ENCODE assay signal across 8 mouse cellular contexts in the genomic region with DNA sequence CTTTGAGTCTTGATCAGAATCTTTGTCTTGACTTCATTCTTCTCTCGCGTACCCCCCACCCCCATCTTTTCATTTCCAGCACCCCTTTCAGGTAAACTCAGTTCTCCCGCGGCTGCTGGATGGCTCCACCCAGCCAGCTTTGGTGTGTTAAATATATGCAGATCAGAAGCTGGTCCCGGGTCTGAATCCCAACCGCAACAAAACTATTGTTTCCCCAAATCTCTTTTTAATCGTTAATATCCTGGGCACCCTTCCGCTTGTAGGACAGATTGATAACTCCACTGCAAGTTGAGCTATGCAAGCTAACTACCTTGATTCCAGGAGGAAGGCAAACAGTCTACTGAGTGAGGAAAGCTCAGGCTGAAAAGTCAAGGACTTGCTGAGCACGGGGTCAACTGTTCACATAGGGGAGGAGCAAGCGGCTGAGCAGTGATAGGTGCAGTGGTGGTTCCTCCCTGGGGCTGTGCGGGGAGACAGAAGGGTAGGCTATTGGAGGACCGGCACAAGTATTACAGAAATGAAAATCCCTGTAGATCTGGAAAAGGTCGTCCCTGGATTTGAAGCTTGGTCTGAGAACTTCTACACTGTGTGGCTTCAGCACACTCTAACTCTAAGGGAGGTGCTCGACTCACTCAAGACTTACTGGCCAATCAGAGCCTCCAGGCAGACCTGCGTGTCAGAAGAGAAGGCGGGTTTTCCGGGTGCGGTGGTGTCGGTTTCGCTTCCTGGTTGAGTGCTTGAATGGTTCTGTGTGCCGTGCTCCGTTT. TPM values are rescaled to one million over a fixed set of nuclear protein-coding genes. Genes with fewer than 3 reads are reported as not detected.
DNase-seq lines count a peak whose midpoint lies in the region; ATAC-seq and TF ChIP-seq lines count a peak whose summit lies in the region.

A gene (plus strand): TSS at position 700 of the 767 bp plus-strand sequence.

- peak within 1 kb of the TSS; percentile 91 for H3K4me3 ChIP-seq in bone marrow, adult 2 months (replicated peaks; ENCODE audit: control insufficient read depth, low read depth, low read length)
- H3K4me3 ChIP-seq in embryonic facial prominence, embryonic 15.5 days (replicated peaks) = peak within 1 kb of the TSS; percentile 51
- H3K4me3 ChIP-seq in limb, embryonic 14.5 days (replicated peaks; ENCODE audit: low read length) = peak within 1 kb of the TSS; percentile 49
- H3K4me3 ChIP-seq in midbrain, postnatal 0 days (ENCODE audit: low read depth, low read length) = peak within 1 kb of the TSS; percentile 55

- peak within 1 kb of the TSS; percentile 16 for H3K9ac ChIP-seq in embryonic facial prominence, embryonic 15.5 days
- peak within 1 kb of the TSS; percentile 47 for H3K9ac ChIP-seq in limb, embryonic 14.5 days (ENCODE audit: low read depth, low read length, severe bottlenecking)
- peak within 1 kb of the TSS; percentile 50 for H3K9ac ChIP-seq in midbrain, postnatal 0 days (replicated peaks; ENCODE audit: low read length, poor library complexity, severe bottlenecking)

- peak; percentile 97 for ATAC-seq in embryonic facial prominence, embryonic 15.5 days (ENCODE audit: insufficient number of reproducible peaks, low FRiP score, low TSS enrichment, low read depth)
- peak; percentile 99 for ATAC-seq in limb, embryonic 14.5 days (ENCODE audit: low FRiP score, low read depth)
- peak; percentile 98 for ATAC-seq in midbrain, postnatal 0 days (ENCODE audit: low FRiP score)

- 1% methylated on average over 22 of the region's 22 CpGs for WGBS in bone marrow, adult 2 months
- 3% methylated on average over 22 of the region's 22 CpGs for WGBS in embryonic facial prominence, embryonic 15.5 days
- WGBS in limb, embryonic 14.5 days = 3% methylated on average over 22 of the region's 22 CpGs
- 3% methylated on average over 22 of the region's 22 CpGs for WGBS in midbrain, postnatal 0 days

- peak within 1 kb of the TSS; percentile 60 for H3K27ac ChIP-seq in bone marrow, adult 2 months (ENCODE audit: control insufficient read depth, insufficient read depth, low read depth, low read length, poor library complexity)
- peak within 1 kb of the TSS; percentile 81 for H3K27ac ChIP-seq in embryonic facial prominence, embryonic 15.5 days (replicated peaks)
- peak within 1 kb of the TSS; percentile 67 for H3K27ac ChIP-seq in limb, embryonic 14.5 days (replicated peaks; ENCODE audit: low read depth, low read length)
- H3K27ac ChIP-seq in midbrain, postnatal 0 days (ENCODE audit: low read depth, low read length) = 0 out of 2 replicates have a peak within 1 kb of the TSS, but pooled peaks have one; percentile 32

- no peak for TF ChIP-seq POLR2A in bone marrow, adult 2 months (IDR thresholded peaks at IDR 0.05; ENCODE audit: borderline replicate concordance, control insufficient read depth, low read depth, low read length)
- no peak for TF ChIP-seq POLR2A in limb, embryonic 14.5 days (IDR thresholded peaks at IDR 0.05; ENCODE audit: borderline replicate concordance, extremely low read depth, insufficient read depth, insufficient read length)

- H3K4me1 ChIP-seq in bone marrow, adult 2 months (ENCODE audit: control insufficient read depth, insufficient read depth, low read length) = peaks cover 2% of the 10 kb centered on the region; the same call in 1 of the 2 replicates
- peaks cover 11% of the 10 kb centered on the region for H3K4me1 ChIP-seq in embryonic facial prominence, embryonic 15.5 days
- H3K4me1 ChIP-seq in limb, embryonic 14.5 days (ENCODE audit: control insufficient read depth, insufficient read depth, low read length) = no peaks in the 10 kb centered on the region
- H3K4me1 ChIP-seq in midbrain, postnatal 0 days (ENCODE audit: insufficient read depth, low read length) = peaks cover 5% of the 10 kb centered on the region; the same call in 1 of the 2 replicates

- peaks cover 14% of the 10 kb centered on the region; the same call in 1 of the 2 replicates for H3K36me3 ChIP-seq in embryonic facial prominence, embryonic 15.5 days
- H3K36me3 ChIP-seq in limb, embryonic 14.5 days (ENCODE audit: control insufficient read depth, insufficient read depth, low read length) = no peaks in the 10 kb centered on the region
- no peaks in the 10 kb centered on the region for H3K36me3 ChIP-seq in midbrain, postnatal 0 days (ENCODE audit: insufficient read depth, low read length)

- peak within 1 kb of the TSS; percentile 56 for H3K4me2 ChIP-seq in embryonic facial prominence, embryonic 15.5 days (replicated peaks)
- peak within 1 kb of the TSS; percentile 40 for H3K4me2 ChIP-seq in limb, embryonic 14.5 days (replicated peaks; ENCODE audit: low read depth, low read length, severe bottlenecking)
- H3K4me2 ChIP-seq in midbrain, postnatal 0 days (ENCODE audit: low read depth, low read length, poor library complexity, severe bottlenecking) = peak within 1 kb of the TSS; percentile 70

- H3K9me3 ChIP-seq in embryonic facial prominence, embryonic 15.5 days (replicated peaks) = 0 out of 2 replicates have a peak, but pooled peaks cover 3% of the 10 kb centered on the region
- H3K9me3 ChIP-seq in limb, embryonic 14.5 days (ENCODE audit: control insufficient read depth, low read length) = peaks cover 11% of the 10 kb centered on the region; the same call in 1 of the 2 replicates
- no peaks in the 10 kb centered on the region for H3K9me3 ChIP-seq in midbrain, postnatal 0 days (ENCODE audit: low read length)

- H3K27me3 ChIP-seq in embryonic facial prominence, embryonic 15.5 days = no peaks in the 10 kb centered on the region
- no peaks in the 10 kb centered on the region for H3K27me3 ChIP-seq in limb, embryonic 14.5 days (ENCODE audit: control insufficient read depth, insufficient read depth, low read length)
- H3K27me3 ChIP-seq in midbrain, postnatal 0 days (ENCODE audit: insufficient read depth, low read length) = no peaks in the 10 kb centered on the region

- DNase-seq in 416B (ENCODE audit: low read depth) = peak; percentile 96
- DNase-seq in heart, adult 8-10 months (ENCODE audit: low spot score) = peak; percentile 91
- peak; percentile 93 for DNase-seq in kidney, adult 9 months
- peak; percentile 87 for DNase-seq in limb, embryonic 14.5 days (ENCODE audit: low spot score)
- peak; percentile 86 for DNase-seq in midbrain, postnatal 0 days (ENCODE audit: low spot score)
- peak; percentile 65 to 79 for DNase-seq in spleen, postnatal 14 days (ENCODE audit: low spot score in 2 of 2)

- TF ChIP-seq CTCF in bone marrow, adult 2 months (IDR thresholded peaks at IDR 0.05; ENCODE audit: control insufficient read depth, insufficient read depth, low read length) = no peak
- TF ChIP-seq CTCF in midbrain, postnatal 0 days (IDR thresholded peaks at IDR 0.05) = no peak

RNA-seq across cellular contexts. Expression of the gene that starts here (rescaled TPM):
- polyA plus RNA-seq in bone marrow, adult 2 months (2011; ENCODE audit: insufficient read depth, insufficient read length, low replicate concordance, missing spikeins) = 7.1 and 13.6 TPM in 2 replicates
- polyA plus RNA-seq in embryonic facial prominence, embryonic 15.5 days (2015; fragmentation: Nextera tagmentation; extraction: Ambion mirVana) = 24.2 and 24.7 TPM in 2 replicates
- 1 to 10 TPM; 2.7 to 7.8 (median 3.7) TPM for total RNA-seq in heart, adult 8-10 months (2022)
- 12.4 and 13.5 TPM in 2 replicates for polyA plus RNA-seq in limb, embryonic 14.5 days (2012; rRNA removed)
- polyA plus RNA-seq in limb, embryonic 14.5 days (2014; fragmentation: Nextera tagmentation; extraction: Ambion mirVana) = 29.4 and 32.9 TPM in 2 replicates
- total RNA-seq in midbrain, postnatal 0 days (2014; rRNA removed) = 8.4 and 14.8 TPM in 2 replicates
- 15.7 and 17.3 TPM in 2 replicates for polyA plus RNA-seq in midbrain, postnatal 0 days (2015; fragmentation: Nextera tagmentation; extraction: Ambion mirVana)

Comparison
In these comparisons a context has a peak if more than half of its experiments do, and no peak if none do; other contexts are left out.
1. Peak in every context shown above with its lines: DNase-seq, ATAC-seq, H3K4me3 ChIP-seq and H3K27ac ChIP-seq.